Mouse (Mus musculus) ES-Bruce4 (cell line): ENCODE data around the gene Kdm4c.

Experiments used
- CTCF ChIP-seq: IDR thresholded peaks from one replicate; pipeline ENCODE4 v1.8.1; 2011; ENCODE audit warnings: low read depth, low read length
- POLR2A ChIP-seq: IDR thresholded peaks from one replicate; pipeline ENCODE4 v1.8.1; 2011; ENCODE audit warnings: low read length; ENCODE audit not compliant: insufficient read depth

- TF ChIP-seq CTCF: no peak
- TF ChIP-seq POLR2A: peak; percentile 97
Measured at GRCm38 (mm10) chr4:74251348-74252244, 9.3 kb downstream of the Kdm4c start.
